Mouse (Mus musculus): ENCODE measurements around the gene St6galnac5.

DNA sequence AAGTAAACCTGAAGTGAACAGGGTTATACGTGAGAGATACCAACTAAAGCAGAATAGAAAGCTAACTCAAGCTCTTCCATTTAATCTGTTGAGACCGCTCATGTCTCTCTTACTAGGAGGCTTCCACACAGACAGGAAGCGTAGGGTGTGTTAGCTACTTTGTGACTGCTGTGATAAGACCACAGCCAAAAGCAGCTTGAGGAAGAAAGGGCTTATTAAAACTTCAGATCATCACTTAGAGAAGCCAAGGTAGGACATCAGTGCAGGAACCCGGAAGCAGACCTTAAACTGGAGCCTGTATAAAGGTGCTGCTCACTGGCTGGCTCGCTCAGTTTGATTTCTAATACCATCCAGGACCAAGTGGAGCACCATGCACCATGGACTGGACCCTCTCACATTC is 31.7 kb downstream of the St6galnac5 start:
- no peak for TF ChIP-seq CTCF (IDR thresholded peaks at IDR 0.05; ENCODE audit: control insufficient read depth, insufficient read depth, low read length)
- TF ChIP-seq POLR2A (IDR thresholded peaks at IDR 0.05; ENCODE audit: borderline replicate concordance, control insufficient read depth, low read depth, low read length): no peak
